ENCODE assay signal across 8 mouse cellular contexts in genomic region chr2:121450093-121450492, GRCm38 (mm10). TPM values are rescaled to one million over a fixed set of nuclear protein-coding genes. Genes with fewer than 3 reads are reported as not detected.
DNase-seq lines count a peak whose midpoint lies in the region; ATAC-seq and TF ChIP-seq lines count a peak whose summit lies in the region.

No protein-coding gene starts in this region.

- peaks cover 48% of the 10 kb centered on the region for H3K36me3 ChIP-seq in E14TG2a.4 (ENCODE audit: insufficient read depth, low read length)
- H3K36me3 ChIP-seq in forebrain, embryonic 15.5 days: peaks cover 16% of the 10 kb centered on the region
- peaks cover 27% of the 10 kb centered on the region for H3K36me3 ChIP-seq in kidney, embryonic 16.5 days (ENCODE audit: insufficient read depth, low read length)

- H3K27me3 ChIP-seq in E14TG2a.4 (ENCODE audit: insufficient read depth, low read length): no peaks in the 10 kb centered on the region
- no peaks in the 10 kb centered on the region for H3K27me3 ChIP-seq in forebrain, embryonic 15.5 days
- H3K27me3 ChIP-seq in kidney, embryonic 16.5 days (ENCODE audit: insufficient read depth, low read length): no peaks in the 10 kb centered on the region

- TF ChIP-seq CTCF in E14TG2a.4 (conservative IDR thresholded peaks at IDR 0.05; ENCODE audit: low read length): no peak

- H3K4me2 ChIP-seq in forebrain, embryonic 15.5 days (replicated peaks): peak overlapping the region; percentile 73
- H3K4me2 ChIP-seq in kidney, embryonic 16.5 days (replicated peaks; ENCODE audit: low read depth, low read length): peak overlapping the region; percentile 77

- H3K4me1 ChIP-seq in E14TG2a.4 (replicated peaks; ENCODE audit: low read depth, low read length): peaks cover 67% of the 10 kb centered on the region
- peaks cover 23% of the 10 kb centered on the region for H3K4me1 ChIP-seq in forebrain, embryonic 15.5 days
- peaks cover 21% of the 10 kb centered on the region for H3K4me1 ChIP-seq in kidney, embryonic 16.5 days (ENCODE audit: insufficient read depth, low read length)

- no peaks in the 10 kb centered on the region for H3K9me3 ChIP-seq in E14TG2a.4 (ENCODE audit: low read length)
- H3K9me3 ChIP-seq in forebrain, embryonic 15.5 days: no peaks in the 10 kb centered on the region
- H3K9me3 ChIP-seq in kidney, embryonic 16.5 days (ENCODE audit: low read length): no peaks in the 10 kb centered on the region

- H3K9ac ChIP-seq in forebrain, embryonic 15.5 days (replicated peaks): peak overlapping the region; percentile 81
- peak overlapping the region; percentile 97 for H3K9ac ChIP-seq in kidney, embryonic 16.5 days (replicated peaks; ENCODE audit: low read length)

- peak overlapping the region; percentile 95 for H3K27ac ChIP-seq in forebrain, embryonic 15.5 days (replicated peaks)
- H3K27ac ChIP-seq in kidney, embryonic 16.5 days (ENCODE audit: low read length): peak overlapping the region; percentile 91

- peak overlapping the region; percentile 99 for H3K4me3 ChIP-seq in E14TG2a.4 (replicated peaks; ENCODE audit: low read length)
- H3K4me3 ChIP-seq in forebrain, embryonic 15.5 days: peak overlapping the region; percentile 69
- peak overlapping the region; percentile 97 for H3K4me3 ChIP-seq in kidney, embryonic 16.5 days (ENCODE audit: low read length)

- DNase-seq in 416B (ENCODE audit: low read depth): peak; percentile 51
- no peak for DNase-seq in left cerebral cortex, postnatal 10 days (ENCODE audit: extremely low spot score in 1 of 2, low spot score in 2 of 2)
- no peak for DNase-seq in gastrocnemius, postnatal 36 days

- intact Hi-C loops in left cerebral cortex, postnatal 10 days (cut with DNase I): no loop called here
- intact Hi-C loops in gastrocnemius, postnatal 36 days (cut with DNase I): no loop called here

- 3% methylated on average over 7 of the region's 7 CpGs for WGBS in forebrain, embryonic 15.5 days
- WGBS in kidney, embryonic 16.5 days: 2% methylated on average over 7 of the region's 7 CpGs

- peak; percentile 8; the same call in 1 of the 2 replicates for ATAC-seq in forebrain, embryonic 15.5 days (replicated peaks)
- ATAC-seq in kidney, embryonic 16.5 days (ENCODE audit: low FRiP score, low TSS enrichment): no peak
- ATAC-seq in megakaryocyte, adult 5-6 weeks (ENCODE audit: poor library complexity, severe bottlenecking): peak; percentile 48
- no peak for ATAC-seq in activated CD4-positive, CD25-positive, alpha-beta regulatory T cell, adult 4 months

RNA-seq across cellular contexts. Expression of gene Serf2, which starts 1.1 kb away (rescaled TPM):
- 330 and 368 TPM in 2 replicates for polyA plus RNA-seq in forebrain, embryonic 15.5 days (2015; fragmentation: Nextera tagmentation; extraction: Ambion mirVana)
- 448 and 451 TPM in 2 replicates for polyA plus RNA-seq in kidney, embryonic 16.5 days (2015; fragmentation: Nextera tagmentation; extraction: Ambion mirVana)
- 390 and 393 TPM in 2 replicates for total RNA-seq in megakaryocyte, adult 5-6 weeks (2015)
- 216 and 267 TPM in 2 replicates for total RNA-seq in megakaryocyte, adult 5-6 weeks (2017)
- total RNA-seq in left cerebral cortex, postnatal 10 days (2021): 100 to 1,000 TPM; 129 to 153 TPM
- 100 to 1,000 TPM; 310 to 311 TPM for total RNA-seq in gastrocnemius, postnatal 36 days (2021)
- 1,000 to 10,000 TPM in 1 of 2 experiments, 100 to 1,000 TPM in 1; 759 to 1,222 TPM for polyA plus RNA-seq in activated CD4-positive, CD25-positive, alpha-beta regulatory T cell, adult 4 months (2017; shearing (Covaris generic))

RNA-seq across cellular contexts. Expression of gene Hypk, which starts 3.0 kb away (rescaled TPM):
- polyA plus RNA-seq in forebrain, embryonic 15.5 days (2015; fragmentation: Nextera tagmentation; extraction: Ambion mirVana): 112 TPM in 2 replicates
- polyA plus RNA-seq in kidney, embryonic 16.5 days (2015; fragmentation: Nextera tagmentation; extraction: Ambion mirVana): 104 and 106 TPM in 2 replicates
- total RNA-seq in megakaryocyte, adult 5-6 weeks (2015): 68.9 and 78.0 TPM in 2 replicates
- total RNA-seq in megakaryocyte, adult 5-6 weeks (2017): 58.5 and 73.2 TPM in 2 replicates
- 10 to 100 TPM; 23.7 to 25.8 TPM for total RNA-seq in left cerebral cortex, postnatal 10 days (2021)
- total RNA-seq in gastrocnemius, postnatal 36 days (2021): 10 to 100 TPM; 11.5 to 23.6 TPM
- polyA plus RNA-seq in activated CD4-positive, CD25-positive, alpha-beta regulatory T cell, adult 4 months (2017; shearing (Covaris generic)): 100 to 1,000 TPM; 120 to 207 TPM

RNA-seq across cellular contexts. Expression of gene Ell3, which starts 6.0 kb away (rescaled TPM):
- 1.8 and 1.9 TPM in 2 replicates for polyA plus RNA-seq in forebrain, embryonic 15.5 days (2015; fragmentation: Nextera tagmentation; extraction: Ambion mirVana)
- 12.3 and 14.5 TPM in 2 replicates for polyA plus RNA-seq in kidney, embryonic 16.5 days (2015; fragmentation: Nextera tagmentation; extraction: Ambion mirVana)
- total RNA-seq in megakaryocyte, adult 5-6 weeks (2015): not detected in 2 replicates
- not detected in 2 replicates for total RNA-seq in megakaryocyte, adult 5-6 weeks (2017)
- total RNA-seq in left cerebral cortex, postnatal 10 days (2021): not detected
- total RNA-seq in gastrocnemius, postnatal 36 days (2021): not detected
- 1 to 10 TPM in 1 of 2 experiments, under 1 TPM in 1; 0.78 to 1.0 TPM for polyA plus RNA-seq in activated CD4-positive, CD25-positive, alpha-beta regulatory T cell, adult 4 months (2017; shearing (Covaris generic))

RNA-seq across cellular contexts. Expression of gene Serinc4, which starts 6.5 kb away (rescaled TPM):
- 1.3 and 1.6 TPM in 2 replicates for polyA plus RNA-seq in forebrain, embryonic 15.5 days (2015; fragmentation: Nextera tagmentation; extraction: Ambion mirVana)
- 0.09 and 0.18 TPM in 2 replicates for polyA plus RNA-seq in kidney, embryonic 16.5 days (2015; fragmentation: Nextera tagmentation; extraction: Ambion mirVana)
- not detected in 2 replicates for total RNA-seq in megakaryocyte, adult 5-6 weeks (2015)
- 0.22 TPM in 1 of 2 replicates, not detected in the other for total RNA-seq in megakaryocyte, adult 5-6 weeks (2017)
- total RNA-seq in left cerebral cortex, postnatal 10 days (2021): 1 to 10 TPM; 1.2 to 1.3 TPM
- total RNA-seq in gastrocnemius, postnatal 36 days (2021): not detected
- not detected for polyA plus RNA-seq in activated CD4-positive, CD25-positive, alpha-beta regulatory T cell, adult 4 months (2017; shearing (Covaris generic))

RNA-seq across cellular contexts. Expression of gene Mfap1b, which starts 23.8 kb away (rescaled TPM):
- polyA plus RNA-seq in forebrain, embryonic 15.5 days (2015; fragmentation: Nextera tagmentation; extraction: Ambion mirVana): 69.9 and 73.1 TPM in 2 replicates
- 56.7 and 57.2 TPM in 2 replicates for polyA plus RNA-seq in kidney, embryonic 16.5 days (2015; fragmentation: Nextera tagmentation; extraction: Ambion mirVana)
- 39.0 and 40.4 TPM in 2 replicates for total RNA-seq in megakaryocyte, adult 5-6 weeks (2015)
- 42.2 and 48.4 TPM in 2 replicates for total RNA-seq in megakaryocyte, adult 5-6 weeks (2017)
- total RNA-seq in left cerebral cortex, postnatal 10 days (2021): 10 to 100 TPM; 35.1 to 37.0 TPM
- 10 to 100 TPM; 17.4 to 21.8 TPM for total RNA-seq in gastrocnemius, postnatal 36 days (2021)
- polyA plus RNA-seq in activated CD4-positive, CD25-positive, alpha-beta regulatory T cell, adult 4 months (2017; shearing (Covaris generic)): 100 to 1,000 TPM in 1 of 2 experiments, 10 to 100 TPM in 1; 82.1 to 109 TPM

Comparison
In these comparisons a context has a peak if more than half of its experiments do, and no peak if none do; other contexts are left out.
1. ATAC-seq: peak in forebrain, embryonic 15.5 days (single experiment) and megakaryocyte, adult 5-6 weeks (single experiment); none in kidney, embryonic 16.5 days (single experiment) and activated CD4-positive, CD25-positive, alpha-beta regulatory T cell, adult 4 months (single experiment).
2. Peak in every context shown above with its lines, with median percentiles within 50 percentile points of each other: H3K4me3 ChIP-seq.